Mouse (Mus musculus) 416B (cell line): ENCODE results near the gene Dusp16.

Source experiments
- DNase-seq: peaks from one replicate; pipeline ENCODE4 v3.0.0; 2011; ENCODE audit warnings: low read depth

The Dusp16 gene

DNA sequence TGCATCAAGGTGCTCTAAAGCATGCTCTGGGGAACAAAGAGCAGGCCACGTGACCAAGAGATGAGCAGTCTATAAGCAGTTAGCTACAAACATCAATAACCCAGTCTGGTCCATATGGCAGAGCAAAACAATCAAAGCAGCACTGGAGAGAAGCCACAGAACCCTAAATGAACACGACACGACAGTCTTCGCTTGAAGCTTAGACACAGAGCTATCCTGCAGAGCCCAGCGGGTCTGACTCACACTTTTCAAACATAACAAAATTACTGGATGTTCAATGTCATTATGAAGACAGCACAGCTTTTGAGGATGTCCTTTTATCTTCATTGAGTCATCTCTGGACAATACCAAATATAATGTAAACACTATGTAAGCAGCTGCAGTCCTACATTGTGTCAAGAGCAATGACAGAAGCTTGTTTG lies 58.6 kb downstream of the Dusp16 start:
- no peak for DNase-seq

GRCm38 (mm10) chr6:134732813-134733212 lies 59.6 kb downstream of the Dusp16 start:
- DNase-seq = no peak

DNA sequence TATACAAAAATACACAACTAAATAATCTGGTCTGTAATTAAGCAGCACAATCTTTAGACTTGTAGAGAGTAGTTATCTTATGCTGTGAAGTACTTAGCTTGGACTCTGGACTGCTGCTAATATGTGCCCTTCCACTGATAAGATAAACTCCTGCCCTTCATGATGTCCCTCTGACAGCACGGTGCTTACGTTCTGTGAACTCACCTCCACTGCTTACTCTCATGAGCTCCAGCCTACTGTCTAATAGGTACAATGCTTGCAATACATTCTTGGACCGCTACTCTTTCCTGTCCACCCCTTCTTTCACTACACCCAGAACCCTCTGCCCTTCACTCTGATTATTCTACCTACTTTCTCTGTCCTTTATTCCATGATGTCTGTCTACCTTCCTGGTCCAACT lies 61.4 kb downstream of the Dusp16 start:
- no peak for DNase-seq

GRCm38 (mm10) chr6:134725406-134725805 lies 67.0 kb downstream of the Dusp16 start:
- no peak for DNase-seq

DNA sequence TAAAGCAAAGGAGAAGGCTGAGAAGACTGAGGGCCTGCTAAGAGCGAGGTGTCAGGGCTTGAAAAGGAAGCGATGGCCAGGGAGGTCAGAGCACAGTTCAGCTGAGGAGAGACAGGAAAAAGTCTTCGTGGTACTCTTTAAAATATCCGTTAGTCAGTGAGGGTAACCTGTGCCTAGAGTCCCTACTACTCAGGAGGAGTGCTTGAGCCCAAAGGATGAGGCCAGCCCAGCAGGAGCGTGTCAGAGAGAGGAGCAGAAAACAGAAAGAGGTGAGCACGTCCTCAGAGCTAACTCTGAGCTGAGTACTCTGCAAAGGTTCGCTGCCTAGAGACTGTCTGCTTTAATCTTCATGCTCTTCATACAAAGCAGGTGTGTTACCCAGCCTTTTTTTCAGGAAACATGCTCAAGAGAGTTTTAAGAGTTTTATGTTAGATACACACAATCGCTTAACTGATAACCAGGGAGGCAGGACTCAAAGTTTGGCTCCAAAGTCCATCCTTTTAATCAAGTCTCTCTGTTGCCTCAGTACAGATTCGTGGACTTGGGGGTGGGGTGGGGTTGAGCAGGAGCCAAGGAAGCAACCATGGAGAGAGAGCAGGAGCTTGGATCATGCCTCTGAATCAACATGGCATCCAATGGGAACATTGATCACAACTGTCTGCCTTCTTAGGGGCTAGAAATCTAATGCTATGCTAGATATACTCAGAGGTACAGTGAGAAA lies 68.4 kb downstream of the Dusp16 start:
- DNase-seq = no peak

DNA sequence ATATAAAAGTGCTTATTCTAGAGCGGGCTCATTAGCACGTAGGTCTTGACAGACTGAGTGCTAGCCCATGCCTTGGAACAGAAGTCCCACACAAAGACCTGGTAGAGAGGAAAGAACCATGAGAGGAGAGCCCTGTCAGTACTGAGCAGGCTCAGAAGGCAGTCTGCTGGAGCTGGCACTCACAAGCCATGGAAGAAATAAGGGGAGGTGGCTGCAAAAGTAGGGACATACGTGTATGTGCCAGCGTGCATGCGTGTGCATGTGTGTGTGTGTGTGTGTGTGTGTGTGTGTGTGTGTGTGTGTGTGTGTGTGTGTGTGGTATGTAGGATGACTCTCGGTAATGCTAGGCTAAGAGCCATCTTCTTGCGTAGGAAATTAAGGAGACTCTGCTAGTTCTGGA lies 69.1 kb downstream of the Dusp16 start:
- no peak for DNase-seq

DNA sequence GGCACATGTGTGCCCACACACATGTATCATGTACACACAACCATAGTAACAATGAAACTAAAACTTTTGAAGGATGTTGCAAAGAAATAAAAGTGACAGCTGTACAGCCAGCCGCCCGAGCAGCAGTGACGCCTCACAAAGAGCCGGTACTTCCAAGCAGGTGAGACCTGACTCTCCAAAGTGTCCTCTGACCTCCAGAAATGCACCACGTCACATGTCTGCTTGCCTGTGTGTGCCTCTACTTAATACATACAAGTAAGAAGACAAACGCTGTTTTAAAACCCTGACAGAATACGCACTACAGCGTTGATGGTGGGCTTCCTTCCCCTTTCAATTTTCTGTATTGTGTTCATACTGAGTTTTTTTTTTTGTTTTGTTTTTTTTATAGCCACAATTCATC lies 69.5 kb downstream of the Dusp16 start:
- no peak for DNase-seq

- DNase-seq = no peak
These were observed 70.6 kb downstream of the Dusp16 start for GRCm38 (mm10) chr6:134721729-134722269.

DNA sequence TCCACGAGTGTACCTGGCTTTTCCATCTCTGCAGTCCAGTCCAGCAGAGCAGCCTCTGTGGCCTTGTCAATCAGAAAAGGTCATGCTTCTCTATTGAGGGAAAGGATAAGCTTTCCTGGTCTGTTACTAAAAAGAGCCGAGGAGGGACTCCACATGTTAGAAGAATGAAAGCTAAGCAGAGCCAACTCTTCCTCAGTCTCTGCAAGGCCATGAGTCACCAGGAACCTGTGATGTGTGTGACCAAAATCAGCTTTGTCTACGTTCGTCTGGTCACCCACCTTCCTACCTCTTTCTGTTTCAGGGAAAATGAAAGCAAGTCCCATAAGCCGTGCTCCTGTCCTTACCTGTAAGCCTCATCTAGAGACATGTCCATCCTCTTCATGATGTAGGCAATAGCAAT lies 72.3 kb downstream of the Dusp16 start:
- no peak for DNase-seq

DNA sequence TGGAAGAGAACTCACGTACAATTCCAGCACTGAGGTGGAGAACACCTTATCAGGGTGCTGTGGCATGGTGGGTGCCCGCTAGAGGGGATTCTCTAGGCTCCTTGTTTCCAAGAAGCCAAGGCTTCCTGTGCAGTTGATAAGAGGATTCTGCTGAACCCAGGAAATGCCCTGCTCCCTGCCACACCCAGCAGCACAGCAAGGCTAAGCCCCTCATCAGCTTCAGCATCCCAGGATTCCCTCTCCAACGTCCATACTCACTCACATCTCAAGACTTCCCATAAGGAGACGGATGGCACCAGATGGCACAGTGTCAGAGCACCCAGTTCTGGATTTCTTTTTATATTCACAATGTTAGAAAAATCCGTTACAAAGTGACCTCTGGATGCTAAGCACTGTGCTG lies 73.3 kb downstream of the Dusp16 start:
- no peak for DNase-seq

DNA sequence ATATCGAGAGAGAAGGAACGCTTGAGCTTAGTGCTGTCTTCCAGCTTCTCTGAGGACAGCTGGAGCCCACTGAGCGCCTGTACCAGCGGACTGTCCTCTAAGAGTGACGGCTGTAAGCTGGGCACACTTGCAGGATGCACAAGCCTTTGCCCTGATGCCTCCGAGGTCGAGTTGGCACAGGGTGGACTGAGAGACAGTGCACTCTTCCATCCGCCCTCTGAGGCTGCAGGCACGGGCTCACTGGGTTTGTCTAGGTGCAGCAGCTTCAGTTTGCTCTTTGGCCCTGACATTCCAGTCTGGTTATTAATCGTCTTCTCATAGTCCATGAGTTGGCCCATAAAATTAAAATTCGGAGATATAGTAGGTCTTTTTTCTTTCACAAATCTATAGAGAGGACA lies 73.8 kb downstream of the Dusp16 start:
- DNase-seq = no peak

GRCm38 (mm10) chr6:134717886-134718667 lies 74.3 kb downstream of the Dusp16 start:
- DNase-seq = no peak

DNA sequence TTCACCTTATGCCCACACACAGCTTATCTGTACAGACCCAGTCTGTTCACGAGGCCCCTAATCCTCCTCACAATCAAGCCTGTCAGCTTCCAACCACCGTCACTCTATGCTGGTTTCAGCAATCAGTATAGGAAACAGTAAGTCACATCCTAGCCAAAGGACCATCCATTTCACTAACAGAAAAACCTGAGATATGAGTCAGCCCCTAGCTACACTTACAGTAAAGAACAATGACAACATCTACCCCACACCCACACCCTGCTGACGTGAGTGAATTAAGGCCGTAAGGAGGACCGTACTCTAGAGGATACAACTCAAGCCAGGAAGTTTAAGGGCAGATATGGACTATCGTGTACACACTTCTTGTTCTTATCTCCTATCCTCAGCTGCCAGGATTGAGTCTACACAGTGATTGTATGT lies 76.2 kb downstream of the Dusp16 start:
- peak; percentile 90 for DNase-seq

GRCm38 (mm10) chr6:134713897-134714296 lies 78.5 kb downstream of the Dusp16 start:
- no peak for DNase-seq

GRCm38 (mm10) chr6:134713321-134713720 lies 79.1 kb downstream of the Dusp16 start:
- no peak for DNase-seq

- no peak for DNase-seq
These were observed 82.4 kb downstream of the Dusp16 start for GRCm38 (mm10) chr6:134710020-134710419.

GRCm38 (mm10) chr6:134706467-134706866 lies 86.0 kb downstream of the Dusp16 start:
- peak; percentile 28 for DNase-seq

GRCm38 (mm10) chr6:134703053-134703690 lies 89.3 kb downstream of the Dusp16 start:
- DNase-seq = no peak

- DNase-seq = no peak
These were observed 90.2 kb downstream of the Dusp16 start for GRCm38 (mm10) chr6:134702184-134702583.

- no peak for DNase-seq
These were observed 91.2 kb downstream of the Dusp16 start for GRCm38 (mm10) chr6:134701211-134701602.

GRCm38 (mm10) chr6:134700451-134701210 lies 91.8 kb downstream of the Dusp16 start:
- DNase-seq = peak; percentile 97

- DNase-seq = no peak
These were observed 94.2 kb downstream of the Dusp16 start for GRCm38 (mm10) chr6:134698243-134698642.
